Mouse (Mus musculus) cortical plate, adult 2 months (tissue): ENCODE data around the gene Lpgat1.

ENCODE experiments used
- CTCF ChIP-seq: fragments of 200-500 bp; IDR thresholded peaks from 2 replicates; pipeline ENCODE4 v1.5.1; 2011; ENCODE audit warnings: mild to moderate bottlenecking, control low read depth, low read length; ENCODE audit not compliant: insufficient read depth; ENCODE audit errors: extremely low read depth
- POLR2A ChIP-seq: fragments of 200-500 bp; IDR thresholded peaks from 2 replicates; pipeline ENCODE4 v1.6.1; 2011; ENCODE audit warnings: mild to moderate bottlenecking, low read length, control low read depth; ENCODE audit not compliant: insufficient read depth; ENCODE audit errors: extremely low read depth

- no peak for TF ChIP-seq CTCF
- TF ChIP-seq POLR2A: no peak
These were observed 85.4 kb downstream of the Lpgat1 start for GRCm38 (mm10) chr1:191802820-191803655.
